Mouse (Mus musculus) heart, postnatal 0 days (tissue): Measurements from ENCODE around the gene Cdc34b. TPM values are rescaled to one million over a fixed set of nuclear protein-coding genes. Genes with fewer than 3 reads are reported as not detected.

Experiments
- ATAC-seq: fragments of 200-750 bp; cut with Nextera tagmentation; 2 replicates; pipeline ENCODE4 v1.8.0; 2017; ENCODE audit warnings: low read depth, moderate number of reproducible peaks, moderate library complexity; ENCODE audit not compliant: insufficient read depth
- DNase-seq: peaks from one replicate; pipeline ENCODE4 v3.0.0-alpha.2; 2016; ENCODE audit warnings: low spot score
- H3K27ac ChIP-seq: fragments of 300-500 bp; sonication (generic); 2 replicates; pipeline ENCODE4 v1.5.1; 2014; ENCODE audit warnings: low read depth, mild to moderate bottlenecking
- H3K27me3 ChIP-seq: fragments of 300-500 bp; sonication (generic); 2 replicates; pipeline ENCODE4 v1.6.1; 2014; ENCODE audit warnings: low read length, mixed read lengths; ENCODE audit not compliant: control insufficient read depth, insufficient read depth
- H3K36me3 ChIP-seq: fragments of 300-500 bp; sonication (generic); replicated peaks from 2 replicates; pipeline ENCODE4 v1.6.1; 2014; ENCODE audit warnings: low read length, mixed read lengths; ENCODE audit not compliant: control insufficient read depth, insufficient read depth
- H3K4me1 ChIP-seq: fragments of 300-500 bp; sonication (generic); 2 replicates; pipeline ENCODE4 v1.6.1; 2014; ENCODE audit warnings: antibody characterized with exemption; ENCODE audit not compliant: control insufficient read depth, insufficient read depth
- H3K4me2 ChIP-seq: fragments of 300-500 bp; sonication (generic); 2 replicates; pipeline ENCODE4 v1.6.1; 2014; ENCODE audit warnings: low read depth, mild to moderate bottlenecking, low read length, moderate library complexity
- H3K4me3 ChIP-seq: fragments of 300-500 bp; sonication (generic); 2 replicates; pipeline ENCODE4 v1.5.1; 2014; ENCODE audit warnings: low read depth, low read length
- H3K9ac ChIP-seq: fragments of 300-500 bp; sonication (generic); replicated peaks from 2 replicates; pipeline ENCODE4 v1.6.1; 2014; ENCODE audit warnings: low read depth, low read length, mixed read lengths
- H3K9me3 ChIP-seq: fragments of 300-500 bp; sonication (generic); replicated peaks from 2 replicates; pipeline ENCODE4 v1.6.1; 2016; ENCODE audit warnings: low read length; ENCODE audit not compliant: control insufficient read depth
- CTCF ChIP-seq: IDR thresholded peaks from 2 replicates; pipeline ENCODE4 v1.5.1; 2016; ENCODE audit warnings: antibody characterized with exemption, control low read depth, low read depth
- EP300 ChIP-seq: IDR thresholded peaks from 2 replicates; pipeline ENCODE4 v1.6.1; 2016; ENCODE audit warnings: antibody characterized with exemption, low read depth
- WGBS: fragments of 180-500 bp; shearing (Covaris S2); extraction: QIAGEN DNeasy Blood & Tissue Kit; methylation state at CpG from one replicate; pipeline ENCODE4 v1.1.7; 2014; 5-methylcytosine and 5-hydroxymethylcytosine counted together
- polyA plus RNA-seq: library from polyadenylated mRNA; unstranded; fragments of >200 nt; fragmentation: Nextera tagmentation; extraction: Ambion mirVana; gene quantifications from 2 replicates; pipeline ENCODE4 v1.2.1, GENCODE M21; 2015
- total RNA-seq: library from RNA; depleted of rRNA; stranded (reverse); fragments of >200 nt; gene quantifications from 2 replicates; pipeline ENCODE4 v1.2.3, GENCODE M21; 2014; ENCODE audit warnings: low replicate concordance

Gene Cdc34b
- total and polyA plus RNA-seq, 2 experiments from 2014 or later = not detected

- Histone ChIP-seq H3K4me1 (no peaks in the 10 kb centered on the region; the same call in 1 of the 2 replicates), H3K27ac (no peak overlapping the region), H3K4me3 (no peak overlapping the region), H3K9me3 (no peaks in the 10 kb centered on the region), H3K9ac (no peak overlapping the region), H3K27me3 (0 out of 2 replicates have a peak, but pooled peaks cover 4% of the 10 kb centered on the region), H3K36me3 (no peaks in the 10 kb centered on the region), H3K4me2 (no peak overlapping the region)
- ATAC-seq (no peak), DNase-seq (no peak)
- 94% methylated on average over 3 of the region's 3 CpGs for WGBS
- no peak for TF ChIP-seq EP300
- TF ChIP-seq CTCF = no peak
Measured at GRCm38 (mm10) chr11:94699399-94699798, 42.2 kb upstream of the Cdc34b start.

- DNase-seq (no peak), ATAC-seq (no peak)
- H3K4me1 ChIP-seq = no peaks in the 10 kb centered on the region; the same call in 1 of the 2 replicates
- TF ChIP-seq EP300 (no peak), CTCF (no peak)
- no peak overlapping the region for H3K9ac ChIP-seq
- no peaks in the 10 kb centered on the region for H3K36me3 ChIP-seq
- no peaks in the 10 kb centered on the region for H3K9me3 ChIP-seq
- no peak overlapping the region for H3K27ac ChIP-seq
- no peak overlapping the region for H3K4me2 ChIP-seq
- H3K4me3 ChIP-seq = no peak overlapping the region
- 69% methylated on average over 27 of the region's 27 CpGs for WGBS
- H3K27me3 ChIP-seq = 0 out of 2 replicates have a peak, but pooled peaks cover 4% of the 10 kb centered on the region
Measured at GRCm38 (mm10) chr11:94701401-94702215, 40.0 kb upstream of the Cdc34b start.

- H3K9ac ChIP-seq = no peak overlapping the region
- WGBS = 56% methylated on average over 3 of the region's 3 CpGs
- no peaks in the 10 kb centered on the region for H3K9me3 ChIP-seq
- DNase-seq = no peak
- H3K4me1 ChIP-seq = no peaks in the 10 kb centered on the region; the same call in 1 of the 2 replicates
- no peak overlapping the region for H3K4me3 ChIP-seq
- TF ChIP-seq CTCF (no peak), EP300 (no peak)
- no peaks in the 10 kb centered on the region for H3K36me3 ChIP-seq
- ATAC-seq = no peak
- H3K27ac ChIP-seq = no peak overlapping the region
- no peak overlapping the region for H3K4me2 ChIP-seq
- 0 out of 2 replicates have a peak, but pooled peaks cover 4% of the 10 kb centered on the region for H3K27me3 ChIP-seq
Measured at GRCm38 (mm10) chr11:94702216-94702610, 39.4 kb upstream of the Cdc34b start.

GRCm38 (mm10) chr11:94704020-94704419, 37.6 kb upstream of the Cdc34b start:
- H3K9ac ChIP-seq = no peak overlapping the region
- 48% methylated on average over 7 of the region's 7 CpGs for WGBS

GRCm38 (mm10) chr11:94704472-94704871, 37.1 kb upstream of the Cdc34b start, which contains the start of gene Gm11541:
Gene Gm11541, minus strand, starts transcription at chr11:94704499.
- ATAC-seq = no peak

More at GRCm38 (mm10) chr11:94704020-94704419, 37.6 kb upstream of the Cdc34b start:
- no peaks in the 10 kb centered on the region for H3K36me3 ChIP-seq
- H3K4me2 ChIP-seq = no peak overlapping the region
- H3K27me3 ChIP-seq = 0 out of 2 replicates have a peak, but pooled peaks cover 4% of the 10 kb centered on the region
- TF ChIP-seq EP300 (no peak), CTCF (0 out of 2 replicates have a peak, but pooled peaks have one; percentile 9)
- DNase-seq (no peak), ATAC-seq (no peak)
- no peaks in the 10 kb centered on the region for H3K9me3 ChIP-seq
- H3K4me3 ChIP-seq = no peak overlapping the region
- no peak overlapping the region for H3K27ac ChIP-seq
- no peaks in the 10 kb centered on the region for H3K4me1 ChIP-seq

More at GRCm38 (mm10) chr11:94704472-94704871, 37.1 kb upstream of the Cdc34b start, which contains the start of gene Gm11541:
- no peaks in the 10 kb centered on the region for H3K4me1 ChIP-seq
- no peak within 1 kb of the TSS for H3K4me2 ChIP-seq
- H3K27ac ChIP-seq = no peak within 1 kb of the TSS
- H3K4me3 ChIP-seq = no peak within 1 kb of the TSS
- H3K27me3 ChIP-seq = 0 out of 2 replicates have a peak, but pooled peaks cover 4% of the 10 kb centered on the region
- 74% methylated on average over 5 of the region's 5 CpGs for WGBS
- no peak for TF ChIP-seq CTCF
- TF ChIP-seq EP300 = no peak
- H3K9me3 ChIP-seq = no peaks in the 10 kb centered on the region
- no peak for DNase-seq
- no peaks in the 10 kb centered on the region for H3K36me3 ChIP-seq
- no peak within 1 kb of the TSS for H3K9ac ChIP-seq
